Mouse (Mus musculus) hindbrain, embryonic 16.5 days (tissue): ENCODE measurements at regions not wholly inside any gene's neighbourhood (a gene's known extent, or its start where the extent isn't known, plus 50 kb on each side); places are given as distances from the start of the nearest gene placed in this dataset.

Experiments used
- ATAC-seq: fragments of 200-750 bp; cut with Nextera tagmentation; 2 replicates; pipeline ENCODE4 v1.8.0; 2017; ENCODE audit warnings: moderate TSS enrichment, moderate library complexity
- H3K27ac ChIP-seq: fragments of 300-500 bp; sonication (generic); 2 replicates; pipeline ENCODE4 v1.5.1; 2014; ENCODE audit warnings: low read depth, mild to moderate bottlenecking, control low read depth, low read length, moderate library complexity
- H3K27me3 ChIP-seq: fragments of 300-500 bp; sonication (generic); replicated peaks from 2 replicates; pipeline ENCODE4 v1.6.1; 2014; ENCODE audit warnings: low read length; ENCODE audit not compliant: control insufficient read depth, insufficient read depth
- H3K36me3 ChIP-seq: fragments of 300-500 bp; sonication (generic); 2 replicates; pipeline ENCODE4 v1.6.1; 2014; ENCODE audit warnings: mild to moderate bottlenecking, low read length, moderate library complexity, mixed read lengths; ENCODE audit not compliant: control insufficient read depth, insufficient read depth
- H3K4me1 ChIP-seq: fragments of 300-500 bp; sonication (generic); 2 replicates; pipeline ENCODE4 v1.6.1; 2014; ENCODE audit warnings: low read depth, low read length; ENCODE audit not compliant: control insufficient read depth, insufficient read depth
- H3K4me2 ChIP-seq: fragments of 300-500 bp; sonication (generic); 2 replicates; pipeline ENCODE4 v1.6.1; 2014; ENCODE audit warnings: mild to moderate bottlenecking, low read length, control low read depth, moderate library complexity
- H3K4me3 ChIP-seq: fragments of 300-500 bp; sonication (generic); 2 replicates; pipeline ENCODE4 v1.5.1; 2014; ENCODE audit warnings: mild to moderate bottlenecking, low read length, control low read depth, moderate library complexity
- H3K9ac ChIP-seq: fragments of 300-500 bp; sonication (generic); 2 replicates; pipeline ENCODE4 v1.6.1; 2014; ENCODE audit warnings: low read depth, mild to moderate bottlenecking, control low read depth, low read length, moderate library complexity
- H3K9me3 ChIP-seq: fragments of 300-500 bp; sonication (generic); 2 replicates; pipeline ENCODE4 v1.6.1; 2014; ENCODE audit warnings: mild to moderate bottlenecking, low read length, moderate library complexity; ENCODE audit not compliant: control insufficient read depth
- WGBS: fragments of 180-500 bp; shearing (Covaris S2); extraction: QIAGEN DNeasy Blood & Tissue Kit; methylation state at CpG from one replicate; pipeline ENCODE4 v1.1.7; 2014; 5-methylcytosine and 5-hydroxymethylcytosine counted together

DNA sequence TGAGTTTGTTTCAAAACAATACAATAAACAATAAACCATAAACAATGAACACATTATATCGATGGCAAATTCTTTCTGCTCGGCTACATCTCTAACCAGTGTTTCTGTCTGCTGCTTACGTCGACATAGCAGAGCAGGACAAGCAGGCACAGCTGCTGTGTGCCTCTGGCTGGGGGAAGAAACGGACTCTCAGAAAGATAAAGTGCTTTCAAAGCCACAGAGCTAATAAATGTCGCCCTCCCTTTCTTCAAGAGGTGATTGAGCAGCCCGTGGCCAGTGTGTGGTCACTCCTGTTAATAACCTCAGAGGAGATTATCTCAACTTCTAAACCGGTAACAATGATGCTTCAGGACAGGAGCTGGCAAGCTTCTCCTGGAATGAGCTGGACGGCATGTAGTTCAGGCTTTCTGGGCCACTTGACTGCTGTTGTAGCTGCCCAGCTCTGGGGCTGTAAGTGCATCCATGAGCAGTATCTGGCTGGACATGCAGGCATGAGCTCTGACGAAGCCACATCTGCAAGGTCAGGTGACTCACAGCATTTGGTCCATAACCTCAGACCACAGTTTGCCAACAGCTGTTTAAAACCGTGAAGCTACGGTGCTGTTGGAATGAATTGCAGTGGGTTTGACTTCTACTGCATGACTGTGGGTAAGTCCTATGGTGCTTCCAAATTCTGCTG, 55.6 kb downstream of the Evx1 start:
- Histone ChIP-seq H3K9me3 (no peaks in the 10 kb centered on the region), H3K4me3 (no peak overlapping the region), H3K4me2 (no peak overlapping the region), H3K27ac (no peak overlapping the region), H3K4me1 (0 out of 2 replicates have a peak, but pooled peaks cover 2% of the 10 kb centered on the region), H3K27me3 (no peaks in the 10 kb centered on the region), H3K9ac (no peak overlapping the region), H3K36me3 (no peaks in the 10 kb centered on the region)
- no peak for ATAC-seq
- WGBS = 30% methylated on average over 12 of the region's 12 CpGs

GRCm38 (mm10) chr6:52370806-52371360, 57.6 kb downstream of the Evx1 start:
- WGBS = 86% methylated on average over 8 of the region's 8 CpGs
- H3K4me2 ChIP-seq = no peak overlapping the region
- H3K36me3 ChIP-seq = no peaks in the 10 kb centered on the region
- no peak overlapping the region for H3K4me3 ChIP-seq
- no peak for ATAC-seq
- no peaks in the 10 kb centered on the region for H3K9me3 ChIP-seq
- H3K4me1 ChIP-seq = 0 out of 2 replicates have a peak, but pooled peaks cover 2% of the 10 kb centered on the region
- no peak overlapping the region for H3K9ac ChIP-seq
- no peak overlapping the region for H3K27ac ChIP-seq
- H3K27me3 ChIP-seq = no peaks in the 10 kb centered on the region

- ATAC-seq = no peak
- 66% methylated on average over 3 of the region's 3 CpGs for WGBS
Observed at GRCm38 (mm10) chr6:52379146-52379545, 65.8 kb downstream of the Evx1 start.

DNA sequence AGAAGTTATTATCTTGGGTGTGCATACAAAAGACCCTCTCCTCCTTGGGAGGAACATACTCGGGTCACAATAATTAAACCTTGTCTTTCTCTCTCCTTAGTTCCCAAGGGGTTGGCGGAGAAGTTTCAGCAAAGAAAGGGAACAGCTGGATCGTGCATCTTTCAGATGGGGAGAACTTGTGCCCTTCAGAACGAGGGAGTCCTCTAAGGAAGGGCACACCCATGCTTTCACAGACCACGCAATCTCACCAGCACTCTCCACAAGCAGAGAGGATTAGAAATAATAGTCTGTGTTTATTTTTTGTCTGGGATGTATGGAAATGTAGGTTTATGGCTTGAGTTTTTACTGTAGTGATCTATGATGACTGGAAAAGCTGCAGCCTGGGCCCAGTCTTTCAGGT, 66.3 kb downstream of the Evx1 start:
- no peak overlapping the region for H3K4me3 ChIP-seq
- no peaks in the 10 kb centered on the region for H3K9me3 ChIP-seq
- H3K4me2 ChIP-seq = no peak overlapping the region
- no peaks in the 10 kb centered on the region for H3K36me3 ChIP-seq
- WGBS = 64% methylated on average over 5 of the region's 5 CpGs
- H3K4me1 ChIP-seq = no peaks in the 10 kb centered on the region
- no peaks in the 10 kb centered on the region for H3K27me3 ChIP-seq
- no peak for ATAC-seq
- no peak overlapping the region for H3K27ac ChIP-seq
- no peak overlapping the region for H3K9ac ChIP-seq

More at GRCm38 (mm10) chr6:52379146-52379545, 65.8 kb downstream of the Evx1 start:
- H3K36me3 ChIP-seq = no peaks in the 10 kb centered on the region
- H3K4me2 ChIP-seq = no peak overlapping the region
- no peaks in the 10 kb centered on the region for H3K27me3 ChIP-seq
- H3K4me1 ChIP-seq = no peaks in the 10 kb centered on the region
- H3K9ac ChIP-seq = no peak overlapping the region
- H3K9me3 ChIP-seq = no peaks in the 10 kb centered on the region
- no peak overlapping the region for H3K27ac ChIP-seq
- no peak overlapping the region for H3K4me3 ChIP-seq

GRCm38 (mm10) chr6:52385044-52385443, 71.7 kb downstream of the Evx1 start:
- H3K4me3 ChIP-seq = no peak overlapping the region
- H3K27ac ChIP-seq = no peak overlapping the region
- no peak for ATAC-seq
- no peak overlapping the region for H3K4me2 ChIP-seq
- no peaks in the 10 kb centered on the region for H3K36me3 ChIP-seq
- no peak overlapping the region for H3K9ac ChIP-seq
- H3K27me3 ChIP-seq = no peaks in the 10 kb centered on the region
- no peaks in the 10 kb centered on the region for H3K4me1 ChIP-seq
- WGBS = 88% methylated on average over 2 of the region's 2 CpGs
- H3K9me3 ChIP-seq = no peaks in the 10 kb centered on the region

GRCm38 (mm10) chr6:52401404-52401803, 88.1 kb downstream of the Evx1 start:
- Histone ChIP-seq H3K9ac (no peak overlapping the region), H3K4me3 (no peak overlapping the region), H3K4me2 (no peak overlapping the region), H3K9me3 (no peaks in the 10 kb centered on the region), H3K36me3 (no peaks in the 10 kb centered on the region), H3K27me3 (no peaks in the 10 kb centered on the region), H3K27ac (no peak overlapping the region), H3K4me1 (no peaks in the 10 kb centered on the region)
- no peak for ATAC-seq
- WGBS = 84% methylated on average over 5 of the region's 5 CpGs

- ATAC-seq = no peak
- 91% methylated on average over 4 of the region's 4 CpGs for WGBS
- no peaks in the 10 kb centered on the region for H3K27me3 ChIP-seq
Observed at GRCm38 (mm10) chr6:52409991-52410390, 96.7 kb downstream of the Evx1 start.

GRCm38 (mm10) chr6:52410711-52411110, 97.4 kb downstream of the Evx1 start:
- WGBS = 88% methylated on average over 5 of the region's 5 CpGs
- H3K27me3 ChIP-seq = no peaks in the 10 kb centered on the region
- H3K27ac ChIP-seq = no peak overlapping the region
- no peaks in the 10 kb centered on the region for H3K9me3 ChIP-seq
- no peak for ATAC-seq
- no peak overlapping the region for H3K4me3 ChIP-seq
- H3K4me1 ChIP-seq = no peaks in the 10 kb centered on the region
- no peaks in the 10 kb centered on the region for H3K36me3 ChIP-seq
- H3K4me2 ChIP-seq = no peak overlapping the region
- no peak overlapping the region for H3K9ac ChIP-seq

More at GRCm38 (mm10) chr6:52409991-52410390, 96.7 kb downstream of the Evx1 start:
- no peak overlapping the region for H3K9ac ChIP-seq
- no peak overlapping the region for H3K27ac ChIP-seq
- H3K36me3 ChIP-seq = no peaks in the 10 kb centered on the region
- H3K9me3 ChIP-seq = no peaks in the 10 kb centered on the region
- no peak overlapping the region for H3K4me3 ChIP-seq
- H3K4me2 ChIP-seq = no peak overlapping the region
- H3K4me1 ChIP-seq = no peaks in the 10 kb centered on the region

GRCm38 (mm10) chr6:52411302-52411701, 98.0 kb downstream of the Evx1 start:
- H3K36me3 ChIP-seq = no peaks in the 10 kb centered on the region
- no peak overlapping the region for H3K4me3 ChIP-seq
- H3K9me3 ChIP-seq = no peaks in the 10 kb centered on the region
- 92% methylated on average over 2 of the region's 2 CpGs for WGBS
- no peak overlapping the region for H3K27ac ChIP-seq
- no peak for ATAC-seq
- H3K4me1 ChIP-seq = no peaks in the 10 kb centered on the region
- H3K9ac ChIP-seq = no peak overlapping the region
- H3K27me3 ChIP-seq = no peaks in the 10 kb centered on the region
- no peak overlapping the region for H3K4me2 ChIP-seq
